ENCODE assay signal across 25 mouse cellular contexts in the genomic region with DNA sequence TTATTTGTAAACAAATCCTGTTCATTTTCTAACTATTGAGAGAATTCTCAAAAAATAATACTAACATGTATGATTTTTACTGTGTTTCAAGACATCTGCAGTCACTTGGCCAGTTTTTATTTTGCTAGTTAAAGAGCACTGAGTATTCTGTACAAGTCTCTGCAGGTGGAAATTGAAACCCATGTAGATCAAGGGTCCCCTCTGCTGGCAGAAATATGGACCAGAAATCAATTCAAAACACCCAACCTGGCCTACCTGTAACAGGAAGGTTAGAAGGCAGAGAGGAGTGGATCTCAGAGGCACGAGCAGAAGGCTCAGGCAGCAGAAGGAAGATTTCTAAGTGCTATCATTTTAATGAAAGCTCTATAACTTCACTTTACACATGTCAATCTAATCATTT.
DNase-seq lines count a peak whose midpoint lies in the region; ATAC-seq and TF ChIP-seq lines count a peak whose summit lies in the region.
"Had no signal": no experiment of that assay in that cellular context is flagged by ENCODE, and none has a peak within 500 bp of the region (broad histone marks: within the 10 kb centered on the region; RNA-seq: fewer than 3 reads in every experiment).

No protein-coding gene starts in this region.

- peak; percentile 14 for DNase-seq in embryo, embryonic 11 days
- DNase-seq in embryo, embryonic 9.5 days (ENCODE audit: extremely low spot score), result no peak
- DNase-seq in kidney, postnatal 0 days (ENCODE audit: low spot score), result no peak
- DNase-seq in midbrain, postnatal 0 days (ENCODE audit: low spot score), result peak; percentile 52
- DNase-seq in midbrain, embryonic 10.5 days (ENCODE audit: low spot score), result no peak
- no peak for DNase-seq in right cerebral cortex, adult 2 months (ENCODE audit: low spot score in 2 of 2)
- DNase-seq in T-cell, adult 2 months (ENCODE audit: low spot score), result no peak
- DNase-seq: adrenal gland, adult 8-10 months; heart, postnatal 10 days; kidney, adult 11 months; kidney, postnatal 10 days; liver, embryonic 13.5 days; right cerebral cortex, postnatal 25 days; thymus, adult 18-20 months; thymus, postnatal 4 days had no signal

- no peak overlapping the region for H3K9ac ChIP-seq in kidney, postnatal 0 days (ENCODE audit: low read depth, low read length)
- no peak overlapping the region for H3K9ac ChIP-seq in kidney, embryonic 14.5 days (ENCODE audit: low read depth, low read length)
- H3K9ac ChIP-seq in midbrain, postnatal 0 days (replicated peaks; ENCODE audit: low read length, poor library complexity, severe bottlenecking), result no peak overlapping the region
- H3K9ac ChIP-seq: hindbrain, embryonic 12.5 days; limb, embryonic 12.5 days; liver, embryonic 13.5 days; lung, embryonic 15.5 days; midbrain, embryonic 13.5 days; neural tube, embryonic 15.5 days had no signal

- no peaks in the 10 kb centered on the region for H3K9me3 ChIP-seq in kidney, postnatal 0 days (replicated peaks; ENCODE audit: low read length)
- H3K9me3 ChIP-seq in kidney, embryonic 14.5 days (ENCODE audit: control insufficient read depth, low read length), result no peaks in the 10 kb centered on the region
- H3K9me3 ChIP-seq in midbrain, postnatal 0 days (ENCODE audit: low read length), result no peaks in the 10 kb centered on the region
- no peaks in the 10 kb centered on the region for H3K9me3 ChIP-seq in midbrain, embryonic 10.5 days (replicated peaks)
- H3K9me3 ChIP-seq: hindbrain, embryonic 12.5 days; limb, embryonic 12.5 days; liver, embryonic 13.5 days; lung, embryonic 15.5 days; midbrain, embryonic 13.5 days; neural tube, embryonic 15.5 days had no signal

- no peak overlapping the region for H3K4me2 ChIP-seq in kidney, postnatal 0 days (ENCODE audit: low read length)
- no peak overlapping the region for H3K4me2 ChIP-seq in kidney, embryonic 14.5 days (replicated peaks; ENCODE audit: low read depth, low read length)
- no peak overlapping the region for H3K4me2 ChIP-seq in midbrain, postnatal 0 days (ENCODE audit: low read depth, low read length, poor library complexity, severe bottlenecking)
- H3K4me2 ChIP-seq: heart, embryonic 11.5 days; hindbrain, embryonic 12.5 days; limb, embryonic 12.5 days; liver, embryonic 13.5 days; lung, embryonic 15.5 days; midbrain, embryonic 13.5 days; neural tube, embryonic 15.5 days had no signal

- no peaks in the 10 kb centered on the region for H3K36me3 ChIP-seq in kidney, postnatal 0 days (ENCODE audit: insufficient read depth, low read length)
- H3K36me3 ChIP-seq in kidney, embryonic 14.5 days (ENCODE audit: control insufficient read depth, insufficient read depth, low read length), result no peaks in the 10 kb centered on the region
- H3K36me3 ChIP-seq in midbrain, postnatal 0 days (ENCODE audit: insufficient read depth, low read length), result no peaks in the 10 kb centered on the region
- H3K36me3 ChIP-seq in midbrain, embryonic 10.5 days, result no peaks in the 10 kb centered on the region
- H3K36me3 ChIP-seq: hindbrain, embryonic 12.5 days; limb, embryonic 12.5 days; liver, embryonic 13.5 days; lung, embryonic 15.5 days; midbrain, embryonic 13.5 days; neural tube, embryonic 15.5 days had no signal

- TF ChIP-seq CTCF in kidney, postnatal 0 days (IDR thresholded peaks at IDR 0.05; ENCODE audit: low read depth), result peak; percentile 50; the same call in 1 of the 2 replicates
- peak; percentile 73 for TF ChIP-seq CTCF in midbrain, postnatal 0 days (IDR thresholded peaks at IDR 0.05)

- ATAC-seq in kidney, postnatal 0 days (replicated peaks; ENCODE audit: low FRiP score, low read depth), result no peak
- no peak for ATAC-seq in kidney, embryonic 14.5 days (ENCODE audit: low FRiP score, low TSS enrichment)
- ATAC-seq in midbrain, postnatal 0 days (ENCODE audit: low FRiP score), result no peak
- ATAC-seq: forebrain, embryonic 16.5 days; midbrain, embryonic 13.5 days had no signal

- no peaks in the 10 kb centered on the region for H3K4me1 ChIP-seq in kidney, postnatal 0 days (replicated peaks; ENCODE audit: insufficient read depth, low read length)
- H3K4me1 ChIP-seq in kidney, embryonic 14.5 days (ENCODE audit: control insufficient read depth, insufficient read depth, low read length), result no peaks in the 10 kb centered on the region
- H3K4me1 ChIP-seq in midbrain, postnatal 0 days (ENCODE audit: insufficient read depth, low read length), result no peaks in the 10 kb centered on the region
- H3K4me1 ChIP-seq in midbrain, embryonic 10.5 days, result no peaks in the 10 kb centered on the region
- H3K4me1 ChIP-seq: hindbrain, embryonic 12.5 days; limb, embryonic 12.5 days; liver, embryonic 13.5 days; lung, embryonic 15.5 days; midbrain, embryonic 13.5 days; neural tube, embryonic 15.5 days had no signal

- no peaks in the 10 kb centered on the region for H3K27me3 ChIP-seq in kidney, postnatal 0 days (ENCODE audit: insufficient read depth, low read length)
- H3K27me3 ChIP-seq in kidney, embryonic 14.5 days (ENCODE audit: control insufficient read depth, insufficient read depth, low read length), result no peaks in the 10 kb centered on the region
- no peaks in the 10 kb centered on the region for H3K27me3 ChIP-seq in midbrain, postnatal 0 days (ENCODE audit: insufficient read depth, low read length)
- no peaks in the 10 kb centered on the region for H3K27me3 ChIP-seq in midbrain, embryonic 10.5 days (ENCODE audit: low read depth, poor library complexity, severe bottlenecking)
- H3K27me3 ChIP-seq: hindbrain, embryonic 12.5 days; limb, embryonic 12.5 days; liver, embryonic 13.5 days; lung, embryonic 15.5 days; midbrain, embryonic 13.5 days; neural tube, embryonic 15.5 days had no signal

- 48% methylated on average over 1 of the region's 1 CpGs for WGBS in kidney, postnatal 0 days
- 54% methylated on average over 1 of the region's 1 CpGs for WGBS in kidney, embryonic 14.5 days
- WGBS in midbrain, postnatal 0 days, result 65% methylated on average over 1 of the region's 1 CpGs
- WGBS in midbrain, embryonic 10.5 days, result 53% methylated on average over 1 of the region's 1 CpGs

- H3K27ac ChIP-seq in kidney, postnatal 0 days, result no peak overlapping the region
- H3K27ac ChIP-seq in kidney, embryonic 14.5 days (ENCODE audit: low read depth, low read length), result no peak overlapping the region
- no peak overlapping the region for H3K27ac ChIP-seq in midbrain, postnatal 0 days (ENCODE audit: low read depth, low read length)
- no peak overlapping the region for H3K27ac ChIP-seq in midbrain, embryonic 10.5 days (replicated peaks)
- H3K27ac ChIP-seq: hindbrain, embryonic 12.5 days; left cerebral cortex, adult 2 months; limb, embryonic 12.5 days; liver, embryonic 13.5 days; lung, embryonic 15.5 days; midbrain, embryonic 13.5 days; neural tube, embryonic 15.5 days had no signal

- H3K4me3 ChIP-seq in kidney, postnatal 0 days (replicated peaks; ENCODE audit: low read depth, low read length), result no peak overlapping the region
- no peak overlapping the region for H3K4me3 ChIP-seq in kidney, embryonic 14.5 days (ENCODE audit: low read length)
- H3K4me3 ChIP-seq in midbrain, postnatal 0 days (ENCODE audit: low read depth, low read length), result no peak overlapping the region
- no peak overlapping the region for H3K4me3 ChIP-seq in midbrain, embryonic 10.5 days
- H3K4me3 ChIP-seq: erythroblast, embryonic 14.5 days; hindbrain, embryonic 12.5 days; left cerebral cortex, adult 2 months; limb, embryonic 12.5 days; liver, embryonic 13.5 days; lung, embryonic 15.5 days; midbrain, embryonic 13.5 days; neural tube, embryonic 15.5 days had no signal

Comparison
In these comparisons a context has a peak if more than half of its experiments do, and no peak if none do; other contexts are left out.
1. DNase-seq: peak in embryo, embryonic 11 days (single experiment) and midbrain, postnatal 0 days (single experiment); none in embryo, embryonic 9.5 days (single experiment), kidney, postnatal 0 days (single experiment), midbrain, embryonic 10.5 days (single experiment), right cerebral cortex, adult 2 months (0 of 2) and T-cell, adult 2 months (single experiment).